Mouse (Mus musculus): ENCODE measurements around the gene St6galnac1. TPM values are rescaled to one million over a fixed set of nuclear protein-coding genes. Genes with fewer than 3 reads are reported as not detected.

St6galnac1 gene
- polyA plus RNA-seq, 1 experiment, result 0.30 TPM

- no peak for TF ChIP-seq POLR2A (IDR thresholded peaks at IDR 0.05; ENCODE audit: control insufficient read depth, extremely low read depth, insufficient read depth, low read length, poor library complexity)
- TF ChIP-seq CTCF (IDR thresholded peaks at IDR 0.05; ENCODE audit: borderline replicate concordance, control insufficient read depth, extremely low read depth, insufficient read depth, low read length, poor library complexity), result no peak
- peaks cover 16% of the 10 kb centered on the region for H3K4me1 ChIP-seq (replicated peaks; ENCODE audit: control insufficient read depth, insufficient read depth, low read length)
- H3K36me3 ChIP-seq (ENCODE audit: control insufficient read depth, insufficient read depth, low read length), result no peaks in the 10 kb centered on the region
- no peak overlapping the region for H3K27ac ChIP-seq (ENCODE audit: control insufficient read depth, insufficient read depth, low read length)
- no peak overlapping the region for H3K4me3 ChIP-seq (ENCODE audit: control insufficient read depth, insufficient read depth, low read length)
- H3K27me3 ChIP-seq (ENCODE audit: control insufficient read depth, insufficient read depth, low read length), result no peaks in the 10 kb centered on the region
- DNase-seq, result no peak
- WGBS, result 92% methylated on average over 5 of the region's 5 CpGs
Measured at GRCm38 (mm10) chr11:116819932-116820593, 44.8 kb upstream of the St6galnac1 start.

- H3K4me3 ChIP-seq (ENCODE audit: control insufficient read depth, insufficient read depth, low read length), result no peak overlapping the region
- peaks cover 16% of the 10 kb centered on the region for H3K4me1 ChIP-seq (replicated peaks; ENCODE audit: control insufficient read depth, insufficient read depth, low read length)
- no peaks in the 10 kb centered on the region for H3K27me3 ChIP-seq (ENCODE audit: control insufficient read depth, insufficient read depth, low read length)
- 83% methylated on average over 8 of the region's 8 CpGs for WGBS
- TF ChIP-seq POLR2A (IDR thresholded peaks at IDR 0.05; ENCODE audit: control insufficient read depth, extremely low read depth, insufficient read depth, low read length, poor library complexity), result no peak
- TF ChIP-seq CTCF (IDR thresholded peaks at IDR 0.05; ENCODE audit: borderline replicate concordance, control insufficient read depth, extremely low read depth, insufficient read depth, low read length, poor library complexity), result no peak
- H3K36me3 ChIP-seq (ENCODE audit: control insufficient read depth, insufficient read depth, low read length), result no peaks in the 10 kb centered on the region
- DNase-seq, result no peak
- no peak overlapping the region for H3K27ac ChIP-seq (ENCODE audit: control insufficient read depth, insufficient read depth, low read length)
Measured at GRCm38 (mm10) chr11:116818722-116819121, 43.4 kb upstream of the St6galnac1 start.

DNA sequence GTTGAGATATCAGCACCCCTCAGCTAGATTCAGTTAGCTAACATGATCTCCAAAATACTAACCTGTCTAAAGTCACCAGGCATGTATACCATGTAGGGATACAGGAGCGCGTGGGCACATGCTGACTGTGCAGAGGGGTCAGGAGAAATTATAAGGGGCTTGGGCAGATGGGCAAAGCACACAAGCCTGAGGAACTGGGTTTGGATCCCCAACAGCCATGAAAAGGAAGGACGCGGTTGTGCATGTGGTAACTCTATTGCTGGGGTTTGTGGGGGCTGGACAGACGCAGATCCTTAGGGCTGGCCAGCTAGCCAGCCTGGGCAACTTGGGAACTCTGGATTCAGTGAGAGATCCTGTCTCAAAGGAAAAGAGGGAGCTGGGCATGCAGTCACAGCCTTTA is 42.3 kb upstream of the St6galnac1 start:
- peaks cover 16% of the 10 kb centered on the region for H3K4me1 ChIP-seq (replicated peaks; ENCODE audit: control insufficient read depth, insufficient read depth, low read length)
- no peak overlapping the region for H3K27ac ChIP-seq (ENCODE audit: control insufficient read depth, insufficient read depth, low read length)
- 97% methylated on average over 5 of the region's 5 CpGs for whole genome bisulfite sequencing
- H3K4me3 ChIP-seq (ENCODE audit: control insufficient read depth, insufficient read depth, low read length), result no peak overlapping the region
- TF ChIP-seq POLR2A (IDR thresholded peaks at IDR 0.05; ENCODE audit: control insufficient read depth, extremely low read depth, insufficient read depth, low read length, poor library complexity), result no peak
- TF ChIP-seq CTCF (IDR thresholded peaks at IDR 0.05; ENCODE audit: borderline replicate concordance, control insufficient read depth, extremely low read depth, insufficient read depth, low read length, poor library complexity), result no peak
- H3K36me3 ChIP-seq (ENCODE audit: control insufficient read depth, insufficient read depth, low read length), result no peaks in the 10 kb centered on the region
- no peaks in the 10 kb centered on the region for H3K27me3 ChIP-seq (ENCODE audit: control insufficient read depth, insufficient read depth, low read length)
- no peak for DNase-seq

GRCm38 (mm10) chr11:116816769-116817168 is 41.5 kb upstream of the St6galnac1 start:
- no peak overlapping the region for H3K4me3 ChIP-seq (ENCODE audit: control insufficient read depth, insufficient read depth, low read length)
- TF ChIP-seq POLR2A (IDR thresholded peaks at IDR 0.05; ENCODE audit: control insufficient read depth, extremely low read depth, insufficient read depth, low read length, poor library complexity) (no peak), CTCF (IDR thresholded peaks at IDR 0.05; ENCODE audit: borderline replicate concordance, control insufficient read depth, extremely low read depth, insufficient read depth, low read length, poor library complexity) (no peak)
- no peak overlapping the region for H3K27ac ChIP-seq (ENCODE audit: control insufficient read depth, insufficient read depth, low read length)
- WGBS, result 86% methylated on average over 5 of the region's 5 CpGs
- H3K4me1 ChIP-seq (replicated peaks; ENCODE audit: control insufficient read depth, insufficient read depth, low read length), result peaks cover 16% of the 10 kb centered on the region
- no peak for DNase-seq
- H3K36me3 ChIP-seq (ENCODE audit: control insufficient read depth, insufficient read depth, low read length), result no peaks in the 10 kb centered on the region
- H3K27me3 ChIP-seq (ENCODE audit: control insufficient read depth, insufficient read depth, low read length), result no peaks in the 10 kb centered on the region

DNA sequence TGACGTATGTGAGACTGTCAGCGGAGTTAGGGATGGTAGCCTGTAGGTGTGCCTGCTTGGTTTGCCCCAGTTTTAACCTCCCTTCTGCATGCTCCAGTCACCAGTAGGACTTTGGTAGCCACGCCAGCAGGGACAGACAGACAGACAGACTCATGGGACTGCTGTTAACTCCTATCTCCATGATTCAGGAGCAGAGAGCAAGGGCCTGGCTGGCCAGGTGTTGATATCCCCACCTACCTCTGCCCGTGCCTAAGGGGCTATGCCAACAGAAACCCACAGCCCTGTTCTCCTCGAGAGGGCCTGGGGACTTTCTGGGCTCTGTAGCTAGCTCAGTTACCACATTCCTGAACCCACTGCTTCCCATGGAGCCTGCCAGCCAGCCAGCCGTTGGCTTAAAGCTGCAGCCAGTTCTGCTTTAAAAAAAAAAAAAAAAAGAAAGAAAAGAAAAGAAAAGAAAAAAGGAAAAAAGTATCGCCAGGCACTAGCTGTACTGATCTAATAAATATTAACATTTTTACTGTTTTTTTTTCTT is 39.6 kb upstream of the St6galnac1 start:
- DNase-seq, result no peak

DNA sequence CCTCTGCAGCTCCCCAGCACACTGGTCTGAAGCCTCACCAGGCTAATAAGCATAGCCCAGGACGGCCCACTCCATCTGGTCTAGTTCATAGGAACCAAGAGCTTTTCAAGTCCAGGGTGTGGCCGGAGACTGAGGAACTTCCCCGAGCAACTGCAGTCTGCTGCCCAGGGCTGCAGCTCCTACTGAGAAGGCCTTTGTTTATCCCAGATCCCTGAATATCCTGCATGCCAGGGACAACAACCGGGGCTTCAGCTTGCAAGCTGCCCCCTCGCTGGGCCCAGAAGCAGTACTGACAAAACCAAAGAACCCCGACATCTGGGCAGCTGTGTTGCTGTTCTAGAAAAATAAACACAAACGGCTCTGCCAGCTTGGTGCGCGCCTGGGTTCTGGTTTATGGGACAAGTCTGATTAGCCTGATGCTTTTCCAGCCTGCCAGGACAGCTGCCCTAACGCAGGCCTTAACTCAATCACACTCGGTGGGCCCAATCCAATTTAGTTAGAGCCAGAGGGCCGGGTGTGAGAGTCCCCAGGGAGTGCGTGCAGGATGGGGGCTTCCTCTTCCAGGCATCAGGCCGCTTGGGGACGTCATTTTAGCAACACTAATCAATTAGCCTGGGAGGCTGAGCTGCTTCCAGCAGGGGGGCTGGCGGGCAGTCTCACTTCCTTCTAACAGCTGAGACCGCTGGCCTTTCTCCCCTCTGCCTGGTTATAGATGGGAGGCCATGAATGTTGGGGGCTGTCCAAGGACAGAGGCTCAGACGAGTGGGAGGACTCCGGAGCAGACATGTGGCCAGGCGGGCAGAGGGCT is 39.0 kb upstream of the St6galnac1 start:
- no peak overlapping the region for H3K27ac ChIP-seq (ENCODE audit: control insufficient read depth, insufficient read depth, low read length)
- WGBS, result 86% methylated on average over 20 of the region's 20 CpGs
- H3K27me3 ChIP-seq (ENCODE audit: control insufficient read depth, insufficient read depth, low read length), result no peaks in the 10 kb centered on the region
- no peak overlapping the region for H3K4me3 ChIP-seq (ENCODE audit: control insufficient read depth, insufficient read depth, low read length)
- no peak for DNase-seq
- peaks cover 14% of the 10 kb centered on the region for H3K4me1 ChIP-seq (replicated peaks; ENCODE audit: control insufficient read depth, insufficient read depth, low read length)
- TF ChIP-seq POLR2A (IDR thresholded peaks at IDR 0.05; ENCODE audit: control insufficient read depth, extremely low read depth, insufficient read depth, low read length, poor library complexity), result no peak
- no peak for TF ChIP-seq CTCF (IDR thresholded peaks at IDR 0.05; ENCODE audit: borderline replicate concordance, control insufficient read depth, extremely low read depth, insufficient read depth, low read length, poor library complexity)
- H3K36me3 ChIP-seq (ENCODE audit: control insufficient read depth, insufficient read depth, low read length), result no peaks in the 10 kb centered on the region

More for the DNA sequence above, 39.6 kb upstream of the St6galnac1 start:
- no peak overlapping the region for H3K4me3 ChIP-seq (ENCODE audit: control insufficient read depth, insufficient read depth, low read length)
- no peak overlapping the region for H3K27ac ChIP-seq (ENCODE audit: control insufficient read depth, insufficient read depth, low read length)
- no peaks in the 10 kb centered on the region for H3K36me3 ChIP-seq (ENCODE audit: control insufficient read depth, insufficient read depth, low read length)
- no peak for TF ChIP-seq POLR2A (IDR thresholded peaks at IDR 0.05; ENCODE audit: control insufficient read depth, extremely low read depth, insufficient read depth, low read length, poor library complexity)
- no peak for TF ChIP-seq CTCF (IDR thresholded peaks at IDR 0.05; ENCODE audit: borderline replicate concordance, control insufficient read depth, extremely low read depth, insufficient read depth, low read length, poor library complexity)
- peaks cover 13% of the 10 kb centered on the region for H3K4me1 ChIP-seq (replicated peaks; ENCODE audit: control insufficient read depth, insufficient read depth, low read length)
- no peaks in the 10 kb centered on the region for H3K27me3 ChIP-seq (ENCODE audit: control insufficient read depth, insufficient read depth, low read length)
- 84% methylated on average over 7 of the region's 7 CpGs for WGBS

Measured in thymus, adult 2 months (tissue).